Mouse (Mus musculus) kidney, postnatal 0 days (tissue): ENCODE measurements at regions not wholly inside any gene's neighbourhood (a gene's known extent, or its start where the extent isn't known, plus 50 kb on each side); places are given as distances from the start of the nearest gene placed in this dataset.

ENCODE experiments used
- ATAC-seq: fragments of 200-750 bp; cut with Nextera tagmentation; replicated peaks from 2 replicates; pipeline ENCODE4 v1.8.0; 2017; ENCODE audit warnings: low read depth, moderate number of reproducible peaks, moderate TSS enrichment, moderate library complexity; ENCODE audit not compliant: low FRiP score
- DNase-seq: peaks from one replicate; pipeline ENCODE4 v3.0.0-alpha.2; 2016; ENCODE audit warnings: low spot score
- H3K27ac ChIP-seq: fragments of 300-500 bp; sonication (generic); 2 replicates; pipeline ENCODE4 v1.5.1; 2014; ENCODE audit warnings: mild to moderate bottlenecking
- H3K27me3 ChIP-seq: fragments of 300-500 bp; sonication (generic); 2 replicates; pipeline ENCODE4 v1.6.1; 2014; ENCODE audit warnings: low read length, mixed read lengths; ENCODE audit not compliant: insufficient read depth
- H3K36me3 ChIP-seq: fragments of 300-500 bp; sonication (generic); 2 replicates; pipeline ENCODE4 v1.6.1; 2014; ENCODE audit warnings: low read length, mixed read lengths; ENCODE audit not compliant: insufficient read depth
- H3K4me1 ChIP-seq: fragments of 300-500 bp; sonication (generic); replicated peaks from 2 replicates; pipeline ENCODE4 v1.6.1; 2014; ENCODE audit warnings: antibody characterized with exemption, low read length, mixed read lengths; ENCODE audit not compliant: insufficient read depth
- H3K4me2 ChIP-seq: fragments of 300-500 bp; sonication (generic); 2 replicates; pipeline ENCODE4 v1.6.1; 2014; ENCODE audit warnings: mild to moderate bottlenecking, low read length, moderate library complexity, mixed read lengths
- H3K4me3 ChIP-seq: fragments of 300-500 bp; sonication (generic); replicated peaks from 2 replicates; pipeline ENCODE4 v1.5.1; 2014; ENCODE audit warnings: low read depth, low read length
- H3K9ac ChIP-seq: fragments of 300-500 bp; sonication (generic); 2 replicates; pipeline ENCODE4 v1.6.1; 2014; ENCODE audit warnings: low read depth, low read length
- H3K9me3 ChIP-seq: fragments of 300-500 bp; sonication (generic); replicated peaks from 2 replicates; pipeline ENCODE4 v1.6.1; 2016; ENCODE audit warnings: low read length, inconsistent platforms, mixed read lengths
- CTCF ChIP-seq: IDR thresholded peaks from 2 replicates; pipeline ENCODE4 v1.5.1; 2016; ENCODE audit warnings: antibody characterized with exemption, low read depth, mild to moderate bottlenecking, moderate library complexity
- WGBS: fragments of 180-500 bp; shearing (Covaris S2); extraction: QIAGEN DNeasy Blood & Tissue Kit; methylation state at CpG from one replicate; pipeline ENCODE4 v1.1.7; 2014; 5-methylcytosine and 5-hydroxymethylcytosine counted together

GRCm38 (mm10) chr9:32924333-32924886 lies 288.4 kb downstream of the Ets1 start:
- 95% methylated on average over 7 of the region's 7 CpGs for WGBS

DNA sequence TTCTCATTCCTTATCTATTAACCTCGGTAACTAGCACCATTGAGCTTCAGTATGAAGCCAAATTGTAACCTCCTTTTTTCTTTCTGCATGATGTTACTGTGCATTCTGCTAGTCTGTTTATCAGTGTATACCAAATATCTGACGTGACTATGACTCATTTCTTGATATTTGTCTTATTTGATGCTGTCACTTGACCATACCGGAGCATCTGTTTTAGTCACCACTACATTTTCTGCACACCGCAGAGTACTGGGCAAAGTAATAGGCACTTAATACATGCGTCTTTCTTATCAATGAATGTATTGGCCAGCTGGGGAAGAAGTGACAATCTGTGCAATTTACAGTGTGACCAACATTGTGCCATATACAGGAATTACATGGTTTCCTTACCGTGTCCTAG lies 289.0 kb downstream of the Ets1 start:
- no peaks in the 10 kb centered on the region for H3K4me1 ChIP-seq
- no peak overlapping the region for H3K27ac ChIP-seq
- no peaks in the 10 kb centered on the region for H3K27me3 ChIP-seq
- 88% methylated on average over 6 of the region's 6 CpGs for WGBS
- H3K4me2 ChIP-seq: no peak overlapping the region
- no peaks in the 10 kb centered on the region for H3K9me3 ChIP-seq
- H3K36me3 ChIP-seq: no peaks in the 10 kb centered on the region
- no peak for DNase-seq
- H3K9ac ChIP-seq: no peak overlapping the region
- H3K4me3 ChIP-seq: no peak overlapping the region
- no peak for TF ChIP-seq CTCF
- no peak for ATAC-seq

More at GRCm38 (mm10) chr9:32924333-32924886, 288.4 kb downstream of the Ets1 start:
- no peak for ATAC-seq
- TF ChIP-seq CTCF: no peak
- no peak for DNase-seq
- Histone ChIP-seq H3K4me2 (no peak overlapping the region), H3K36me3 (no peaks in the 10 kb centered on the region), H3K9ac (no peak overlapping the region), H3K9me3 (no peaks in the 10 kb centered on the region), H3K4me1 (no peaks in the 10 kb centered on the region), H3K27ac (no peak overlapping the region), H3K4me3 (no peak overlapping the region), H3K27me3 (no peaks in the 10 kb centered on the region)

DNA sequence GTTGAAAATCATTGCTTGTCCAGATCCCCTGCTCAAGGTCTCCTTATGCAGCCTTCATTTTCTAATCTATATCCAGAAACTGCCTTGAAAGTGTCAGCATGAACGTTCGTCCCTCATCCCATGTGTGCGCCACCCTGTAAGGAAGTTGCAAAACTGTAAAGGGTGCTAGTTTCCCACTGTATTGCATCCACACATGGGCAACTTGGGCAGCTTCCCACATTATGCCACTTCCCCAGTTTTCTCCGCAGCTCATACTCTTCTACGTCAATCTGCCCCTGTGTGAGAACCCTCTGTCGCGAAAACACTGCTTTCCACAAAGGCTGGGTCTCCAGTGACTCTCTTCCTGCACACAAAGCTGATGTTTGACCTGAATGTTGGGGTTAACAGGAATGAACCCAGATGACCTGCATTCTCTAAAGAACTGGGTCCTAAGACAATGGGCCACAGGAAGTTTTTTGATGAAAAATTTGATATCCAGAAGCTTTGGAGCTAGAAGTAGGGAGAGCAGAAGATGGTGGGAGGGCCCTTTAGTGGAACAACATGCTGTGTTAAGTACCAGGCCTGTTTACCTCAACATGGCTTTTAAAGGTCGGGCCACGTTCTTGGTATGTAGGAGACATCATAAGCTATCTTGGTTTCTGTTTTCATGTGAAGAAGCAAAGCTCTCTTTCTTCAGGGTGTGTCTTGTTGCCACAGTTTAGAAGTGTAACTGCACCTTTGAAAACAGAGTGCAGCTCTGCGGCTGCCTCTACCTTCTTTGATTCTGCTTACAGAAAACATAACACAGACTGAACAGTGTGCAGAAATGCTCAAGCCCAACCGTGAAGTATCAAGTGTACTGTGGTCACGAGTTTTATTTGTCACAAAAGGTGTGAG lies 289.9 kb downstream of the Ets1 start:
- DNase-seq (no peak), ATAC-seq (no peak)
- WGBS: 62% methylated on average over 12 of the region's 12 CpGs

DNA sequence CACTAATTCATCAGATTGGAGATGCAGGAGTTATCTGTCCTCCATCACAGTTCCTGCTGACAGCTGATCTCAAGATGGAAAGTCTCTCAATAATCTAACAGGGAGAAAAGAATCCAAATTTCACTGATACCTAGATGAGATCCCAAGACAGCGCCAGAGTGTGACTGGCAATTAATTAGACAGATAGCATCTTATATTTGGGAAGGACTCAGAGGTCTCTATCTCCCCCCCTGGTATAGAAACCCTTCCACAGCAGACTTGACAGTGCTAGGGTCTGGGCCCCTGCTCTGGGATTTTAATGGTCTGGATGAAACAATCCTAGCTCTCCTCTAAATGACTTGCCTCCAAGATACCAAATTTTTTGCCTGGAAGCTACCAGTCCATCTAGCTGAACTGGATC lies 291.6 kb downstream of the Ets1 start:
- Histone ChIP-seq H3K4me1 (no peaks in the 10 kb centered on the region), H3K4me3 (no peak overlapping the region), H3K36me3 (no peaks in the 10 kb centered on the region), H3K4me2 (no peak overlapping the region), H3K27me3 (no peaks in the 10 kb centered on the region), H3K9ac (no peak overlapping the region), H3K9me3 (no peaks in the 10 kb centered on the region), H3K27ac (no peak overlapping the region)
- TF ChIP-seq CTCF: no peak
- DNase-seq (no peak), ATAC-seq (no peak)
- WGBS: 90% methylated on average over 1 of the region's 1 CpGs

More for the DNA sequence above, 289.9 kb downstream of the Ets1 start:
- H3K4me1 ChIP-seq: no peaks in the 10 kb centered on the region
- no peak for TF ChIP-seq CTCF
- no peaks in the 10 kb centered on the region for H3K36me3 ChIP-seq
- H3K9ac ChIP-seq: no peak overlapping the region
- H3K27me3 ChIP-seq: no peaks in the 10 kb centered on the region
- no peak overlapping the region for H3K27ac ChIP-seq
- H3K4me2 ChIP-seq: no peak overlapping the region
- H3K4me3 ChIP-seq: no peak overlapping the region
- no peaks in the 10 kb centered on the region for H3K9me3 ChIP-seq

- Histone ChIP-seq H3K9me3 (no peaks in the 10 kb centered on the region), H3K4me3 (no peak overlapping the region), H3K4me1 (no peaks in the 10 kb centered on the region), H3K9ac (no peak overlapping the region), H3K4me2 (no peak overlapping the region), H3K36me3 (no peaks in the 10 kb centered on the region), H3K27me3 (no peaks in the 10 kb centered on the region), H3K27ac (no peak overlapping the region)
- ATAC-seq: no peak
- 91% methylated on average over 8 of the region's 8 CpGs for WGBS
- TF ChIP-seq CTCF: no peak
- no peak for DNase-seq
These were observed 292.4 kb downstream of the Ets1 start for GRCm38 (mm10) chr9:32928289-32929000.

DNA sequence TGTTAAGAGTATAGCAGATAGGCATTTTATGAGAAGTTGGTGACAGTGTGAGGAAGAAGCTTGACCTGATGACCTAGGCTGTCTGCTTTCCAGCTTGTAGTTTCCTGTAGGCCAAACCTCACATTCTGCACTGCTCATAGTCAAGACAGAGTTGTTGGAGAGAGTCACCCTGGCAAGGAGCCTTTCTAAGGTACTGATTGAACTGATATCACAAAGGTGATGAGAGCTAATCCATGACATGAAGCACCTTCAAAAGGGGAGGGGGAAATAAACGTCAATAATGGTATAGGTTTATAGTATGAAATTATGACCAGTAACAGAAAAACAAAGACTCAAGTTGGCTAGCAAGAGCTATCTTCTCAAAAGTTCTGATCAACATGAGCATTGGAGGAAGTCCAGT lies 293.3 kb downstream of the Ets1 start:
- Histone ChIP-seq H3K4me3 (no peak overlapping the region), H3K4me1 (no peaks in the 10 kb centered on the region), H3K9me3 (no peaks in the 10 kb centered on the region), H3K36me3 (no peaks in the 10 kb centered on the region), H3K27me3 (no peaks in the 10 kb centered on the region), H3K9ac (no peak overlapping the region), H3K27ac (no peak overlapping the region), H3K4me2 (no peak overlapping the region)
- ATAC-seq (no peak), DNase-seq (no peak)
- WGBS: 90% methylated on average over 1 of the region's 1 CpGs
- no peak for TF ChIP-seq CTCF
